Mouse (Mus musculus): ENCODE measurements around the gene Ubtf.

DNA sequence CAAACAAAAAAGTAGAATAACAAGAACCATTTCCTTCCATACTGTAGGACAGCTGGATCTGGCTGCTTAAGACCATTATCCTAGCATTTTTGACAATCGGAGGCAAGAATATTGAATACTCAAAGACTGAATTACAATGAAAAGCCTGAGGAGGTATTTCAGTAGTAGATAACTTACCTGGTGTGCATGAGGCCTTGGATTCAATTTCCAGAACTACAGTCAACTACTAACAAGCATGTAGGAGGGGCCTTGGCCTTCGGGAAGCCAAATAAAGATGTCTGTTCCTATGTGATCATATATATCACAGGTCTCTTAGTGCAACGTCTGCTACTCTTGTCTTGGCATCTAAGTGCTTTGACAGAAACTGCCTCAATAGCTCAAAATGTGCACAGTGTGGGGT lies 10.5 kb upstream of the Ubtf start:
- TF ChIP-seq CTCF (IDR thresholded peaks at IDR 0.05; ENCODE audit: low read depth, low read length), result no peak
- no peak for TF ChIP-seq POLR2A (IDR thresholded peaks at IDR 0.05; ENCODE audit: borderline replicate concordance, low read depth, low read length)
